Mouse (Mus musculus): ENCODE data around the gene Pgf.

Pgf gene

DNA sequence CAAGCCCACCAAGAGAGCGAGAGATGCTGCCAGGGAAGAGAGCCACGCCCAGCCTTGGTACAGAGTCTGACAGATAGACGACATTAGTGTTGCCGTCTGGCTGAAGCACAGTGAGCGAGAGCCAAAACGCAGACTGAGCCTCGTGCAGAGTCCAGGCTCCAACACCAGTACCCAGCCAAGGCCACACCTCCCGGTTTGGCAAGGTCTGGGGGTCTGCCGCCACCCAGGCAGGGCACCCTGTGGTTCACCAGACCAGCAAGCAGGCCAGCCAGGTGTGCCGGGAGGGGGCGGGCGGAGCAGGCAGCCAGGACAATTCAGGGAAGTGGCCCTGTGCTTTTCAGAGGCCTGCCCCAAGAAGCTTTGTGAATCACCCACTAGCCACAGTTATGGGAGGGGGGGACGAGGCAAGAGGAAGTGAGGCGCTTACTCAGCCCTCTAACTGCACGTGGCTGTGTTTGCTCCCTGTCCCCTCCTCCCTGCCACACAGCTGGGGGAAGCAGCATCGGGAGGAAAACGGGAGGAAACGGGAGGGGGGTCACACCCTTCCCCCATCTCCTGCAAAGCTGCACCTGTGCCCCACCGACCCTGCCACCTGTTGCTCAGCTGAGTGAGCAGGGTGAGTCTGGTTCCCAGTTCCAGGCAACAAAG lies 15.0 kb upstream of the Pgf start:
- ATAC-seq (ENCODE audit: low TSS enrichment) = no peak

DNA sequence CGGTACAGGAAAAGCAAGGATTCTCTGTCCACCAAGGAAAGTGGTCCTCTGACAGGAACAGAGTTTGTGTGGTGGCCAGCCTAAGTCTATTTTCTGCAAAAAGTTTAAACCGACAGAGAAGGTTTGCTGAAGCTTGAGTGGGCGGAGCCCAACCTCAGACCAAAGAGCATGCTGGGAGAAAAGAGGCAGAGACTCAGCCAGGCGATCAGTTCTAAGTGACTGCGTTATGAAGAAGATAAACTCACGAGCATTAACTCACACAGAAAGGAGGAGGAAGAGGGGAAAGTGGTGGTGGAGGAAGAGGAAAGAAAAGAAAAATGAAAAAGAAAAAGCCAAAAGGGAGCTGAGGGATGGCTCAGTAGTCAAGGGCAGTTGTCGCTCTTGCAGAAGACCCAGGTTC lies 12.7 kb upstream of the Pgf start:
- ATAC-seq (ENCODE audit: low TSS enrichment) = no peak

DNA sequence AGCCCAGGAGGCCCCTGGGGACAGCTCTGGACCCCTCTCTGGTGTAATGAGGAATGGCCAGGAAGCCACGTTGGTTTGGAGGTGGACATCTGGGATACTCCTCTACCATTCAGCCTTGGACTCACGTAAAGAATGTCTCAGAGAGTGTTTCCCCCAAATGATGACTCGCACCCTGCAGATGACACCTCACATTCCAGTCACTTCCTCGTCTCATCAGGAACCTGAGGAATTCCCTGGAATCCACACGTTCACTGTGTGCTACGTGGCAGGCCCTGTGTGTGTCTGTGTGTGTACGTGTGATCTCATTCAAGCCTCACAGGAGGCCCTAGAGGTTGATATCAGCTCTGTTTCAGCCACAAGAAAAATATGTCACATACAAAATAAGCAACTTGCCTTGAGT lies 8.8 kb upstream of the Pgf start:
- ATAC-seq (ENCODE audit: low TSS enrichment) = no peak

DNA sequence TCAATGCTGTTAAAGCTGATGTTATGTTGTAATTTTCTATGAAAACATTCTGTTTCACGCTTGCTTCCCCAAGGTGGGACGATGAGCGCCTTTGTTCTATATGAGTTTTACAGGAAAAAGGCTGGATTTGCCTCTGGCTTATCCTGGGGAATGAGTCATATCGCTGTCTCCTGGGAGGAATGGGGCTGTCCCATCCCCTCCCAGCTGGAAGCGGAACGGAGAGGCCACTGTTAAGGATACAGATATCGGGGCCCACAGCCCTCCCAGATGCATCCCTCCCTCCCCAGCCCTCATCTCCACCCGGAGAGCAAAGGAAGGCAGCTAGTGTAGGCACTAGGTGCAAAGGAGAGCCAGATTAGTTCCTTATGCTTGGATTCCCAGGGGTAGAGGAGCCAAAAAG lies 8.2 kb upstream of the Pgf start:
- ATAC-seq (ENCODE audit: low TSS enrichment) = no peak

DNA sequence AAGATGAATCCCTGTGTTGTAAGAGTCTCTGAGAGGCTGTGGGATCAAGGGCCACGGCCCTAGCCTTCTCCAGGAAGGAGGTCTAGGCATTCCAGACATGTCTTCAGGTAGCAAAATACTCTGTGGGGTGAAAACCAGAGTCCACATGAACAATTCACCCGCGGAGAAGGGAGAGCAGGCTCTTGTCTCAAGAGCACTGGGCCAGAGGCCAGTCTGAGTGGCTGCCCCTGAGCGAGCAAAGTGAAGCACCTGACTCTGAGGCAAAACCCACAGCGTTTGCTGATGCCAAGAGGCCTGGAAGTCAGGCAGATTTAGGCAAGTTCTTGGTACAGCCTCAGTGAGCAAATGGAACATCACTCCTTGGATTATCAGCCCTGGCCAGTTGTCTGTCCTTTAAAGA lies 6.5 kb upstream of the Pgf start:
- no peak for ATAC-seq (ENCODE audit: low TSS enrichment)

DNA sequence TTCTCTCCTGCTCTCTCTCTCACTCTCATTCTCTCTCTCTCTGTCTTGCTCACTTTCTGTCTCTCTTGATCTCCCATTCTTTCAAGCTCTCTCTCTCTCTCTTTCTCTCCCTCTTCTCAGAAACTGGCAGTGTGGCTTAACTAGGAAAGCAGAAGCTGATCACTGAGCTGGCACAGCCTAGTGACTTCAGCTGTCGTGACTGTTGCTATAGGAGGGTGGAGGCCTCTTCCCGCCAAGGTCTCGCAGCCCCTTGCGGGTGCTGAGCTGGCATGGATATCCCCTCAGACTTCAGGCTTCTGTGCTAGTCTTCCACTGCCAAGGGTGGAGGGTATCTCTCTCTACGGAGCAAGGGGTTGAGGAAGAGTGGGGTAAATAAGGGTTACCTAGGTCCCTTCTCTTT lies 5.3 kb upstream of the Pgf start:
- no peak for ATAC-seq (ENCODE audit: low TSS enrichment)

DNA sequence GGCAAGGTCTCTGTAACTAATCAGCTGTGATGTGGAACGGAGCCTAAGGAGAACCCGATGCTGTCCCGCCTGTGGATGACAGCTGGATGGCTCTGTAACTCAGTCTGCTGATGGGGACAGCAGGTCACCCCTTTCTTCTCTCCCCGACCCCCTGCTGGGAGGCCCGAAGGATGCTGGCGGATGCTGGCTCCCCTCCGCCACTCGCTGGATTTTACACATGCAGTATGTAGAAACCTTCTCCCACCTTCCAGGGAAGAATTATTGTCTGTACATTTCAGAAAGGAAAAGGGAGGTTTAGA lies 4.7 kb upstream of the Pgf start:
- no peak for ATAC-seq (ENCODE audit: low TSS enrichment)

DNA sequence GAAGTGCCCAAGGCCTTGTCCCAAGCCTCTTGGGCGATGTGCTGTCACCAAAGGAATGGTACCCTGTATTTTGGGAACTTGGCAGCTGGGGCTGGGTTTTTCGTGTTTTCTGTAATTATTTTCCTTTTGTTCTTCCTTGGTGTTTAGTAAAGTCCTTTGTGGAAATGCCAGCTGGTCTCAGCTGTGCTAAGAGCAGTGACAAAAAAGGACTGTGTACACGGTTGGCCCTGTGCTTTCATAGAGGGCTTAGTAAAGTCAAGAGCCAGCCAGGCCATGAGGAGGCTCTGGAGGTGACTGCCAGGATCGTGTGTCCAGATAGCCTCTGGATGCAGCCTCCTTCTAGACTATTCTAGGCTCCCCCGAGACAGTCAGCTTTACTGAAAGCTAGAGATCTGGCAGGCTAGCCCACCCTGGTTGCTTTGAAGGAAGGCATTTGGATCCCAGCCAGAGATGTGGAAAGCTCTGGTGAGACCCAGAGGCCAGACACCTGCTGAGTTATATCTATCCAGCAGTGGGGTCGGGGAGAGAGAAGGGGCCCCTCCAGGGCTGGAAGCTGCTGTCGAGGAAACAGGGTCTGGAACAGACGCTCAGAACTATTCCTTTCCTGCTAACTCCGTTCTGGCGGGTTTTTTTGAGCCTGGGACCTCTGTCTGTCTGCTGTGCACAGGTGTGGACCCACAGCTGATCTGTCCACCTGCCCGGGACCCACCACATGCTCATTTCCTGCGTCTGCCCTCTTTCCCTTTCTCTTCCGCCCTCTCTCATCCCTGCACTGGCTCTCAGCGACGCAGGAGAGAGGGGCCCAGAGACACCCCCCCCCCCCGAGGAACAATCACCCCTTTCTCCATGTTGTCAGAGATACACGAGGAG lies 4.1 kb upstream of the Pgf start:
- no peak for ATAC-seq (ENCODE audit: low TSS enrichment)

DNA sequence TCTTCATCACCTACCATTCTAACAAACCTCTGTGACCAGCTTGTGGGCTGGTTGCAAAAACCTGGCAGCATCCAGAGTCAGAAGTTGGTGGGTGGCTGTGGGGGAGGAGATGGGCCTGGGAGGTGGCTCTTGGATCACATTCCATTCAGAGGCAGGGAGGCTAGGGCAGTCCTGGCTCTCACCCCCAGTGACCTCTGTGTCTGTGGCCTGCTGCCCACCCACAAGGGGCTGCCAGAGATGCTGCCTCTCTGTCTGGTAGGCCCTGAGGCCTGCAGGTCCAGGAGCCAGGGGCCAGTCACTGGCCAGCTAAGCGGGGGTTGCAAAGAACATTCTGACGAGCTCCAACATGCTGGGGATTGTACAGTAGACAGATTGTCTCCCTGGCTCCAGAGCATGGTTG lies 704 bp upstream of the Pgf start:
- no peak for ATAC-seq (ENCODE audit: low TSS enrichment)

DNA sequence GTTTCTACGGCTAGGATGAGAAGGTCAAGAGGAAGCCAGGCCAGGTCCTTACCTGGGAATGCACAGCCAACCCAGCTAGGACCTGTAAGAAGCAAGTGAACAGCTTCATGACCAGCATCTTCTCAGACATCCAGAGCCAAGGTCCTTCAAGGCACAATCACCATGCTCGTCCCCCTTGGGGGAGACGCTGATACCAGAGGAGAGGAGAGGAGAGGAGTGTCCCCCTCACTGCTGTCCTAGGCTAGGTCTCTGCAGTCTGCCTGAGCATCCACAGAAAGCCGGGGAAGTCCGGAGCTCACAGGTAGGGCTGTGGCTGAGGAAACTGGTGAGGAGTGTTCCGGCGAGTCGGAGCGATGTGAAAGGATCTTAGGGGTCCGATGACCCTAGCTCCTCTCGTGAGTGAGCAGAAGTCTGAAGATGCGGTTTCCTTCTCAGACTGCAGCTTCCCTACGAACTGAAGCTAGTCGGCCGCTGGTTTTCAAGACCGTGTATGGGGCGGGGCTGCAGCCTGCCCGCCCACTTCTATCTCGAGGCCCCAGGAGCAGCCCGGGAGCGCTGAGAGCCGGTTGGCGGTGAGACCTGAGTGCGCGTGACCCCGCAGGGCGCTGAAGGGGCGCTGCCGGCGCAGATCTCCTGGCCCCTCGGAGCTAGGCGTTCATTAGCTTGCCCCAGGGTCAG lies 605 bp downstream of the Pgf start:
- ATAC-seq (ENCODE audit: low TSS enrichment) = peak; percentile 67; the same call in 1 of the 2 replicates

DNA sequence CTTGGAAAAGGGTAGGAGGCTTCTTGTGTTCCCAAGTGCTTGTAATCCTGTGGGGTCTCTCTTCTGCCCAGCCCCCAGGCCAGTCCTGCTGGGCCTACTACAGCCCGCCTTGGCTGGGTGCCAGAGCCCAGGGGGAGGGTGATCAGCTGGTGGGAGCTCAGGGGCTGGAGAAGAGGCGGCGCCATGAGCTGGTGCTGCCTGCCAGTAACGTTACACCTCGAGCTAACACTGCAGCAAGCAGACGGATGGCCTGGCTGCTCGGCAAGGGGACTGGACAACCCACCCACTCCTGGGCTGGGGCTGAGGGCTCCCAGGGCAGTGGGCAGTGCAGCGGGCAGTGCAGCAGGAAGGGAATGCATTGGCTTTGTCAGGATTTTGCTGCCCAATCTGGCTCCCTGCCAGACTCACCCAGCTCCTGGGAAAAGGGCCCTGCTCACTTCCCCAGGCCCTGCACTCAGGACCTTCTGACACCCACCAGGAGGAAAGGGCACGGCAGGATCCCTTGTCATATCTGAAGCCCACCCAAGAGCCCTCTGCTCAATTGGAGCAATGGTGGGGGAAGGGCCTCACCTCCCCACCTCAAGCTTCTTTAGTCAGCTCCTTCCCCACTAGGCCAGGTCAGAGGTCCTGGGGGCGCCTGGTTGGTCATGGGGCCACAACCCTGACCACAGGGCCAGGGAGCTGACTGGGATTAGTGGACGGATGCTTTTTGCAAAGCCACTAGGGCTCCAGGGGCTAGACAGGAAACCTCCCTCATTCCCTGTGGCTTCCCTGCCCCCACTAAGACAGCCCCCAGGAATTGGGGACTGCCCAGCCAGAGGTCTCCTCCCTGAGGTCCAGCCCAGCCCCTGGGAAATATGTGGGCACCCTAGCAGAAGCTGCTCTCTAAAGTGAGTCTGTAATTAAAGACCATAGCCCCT lies 1.4 kb downstream of the Pgf start:
- no peak for ATAC-seq (ENCODE audit: low TSS enrichment)

DNA sequence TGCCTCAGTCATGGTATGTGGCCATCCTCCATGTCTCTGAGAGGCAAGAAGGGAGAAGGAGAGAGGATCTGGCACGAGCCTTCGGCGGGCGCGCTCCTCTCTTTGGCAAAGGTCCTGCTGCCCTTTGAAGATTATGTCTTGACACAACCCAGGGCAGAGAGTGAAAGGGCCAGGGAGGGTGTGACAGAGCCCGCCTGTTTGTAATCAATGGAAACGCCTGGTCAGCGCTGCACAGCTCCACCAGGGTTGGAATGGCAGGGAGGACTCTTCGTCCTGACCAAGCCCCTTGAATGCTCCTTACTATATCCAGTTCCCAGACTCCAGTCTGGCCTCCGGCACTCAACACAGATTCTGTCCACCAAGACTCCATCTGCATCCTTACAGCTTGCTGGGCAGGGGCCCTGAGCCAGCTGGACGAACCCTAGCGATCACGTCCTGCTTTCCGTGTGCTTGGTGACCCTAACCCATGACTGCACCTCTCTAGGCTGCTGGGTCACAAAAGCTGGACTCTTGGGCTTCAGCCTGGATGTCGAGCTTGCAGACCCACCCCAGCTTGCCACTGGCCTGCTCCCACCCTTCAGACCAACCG lies 2.4 kb downstream of the Pgf start:
- ATAC-seq (ENCODE audit: low TSS enrichment) = no peak

DNA sequence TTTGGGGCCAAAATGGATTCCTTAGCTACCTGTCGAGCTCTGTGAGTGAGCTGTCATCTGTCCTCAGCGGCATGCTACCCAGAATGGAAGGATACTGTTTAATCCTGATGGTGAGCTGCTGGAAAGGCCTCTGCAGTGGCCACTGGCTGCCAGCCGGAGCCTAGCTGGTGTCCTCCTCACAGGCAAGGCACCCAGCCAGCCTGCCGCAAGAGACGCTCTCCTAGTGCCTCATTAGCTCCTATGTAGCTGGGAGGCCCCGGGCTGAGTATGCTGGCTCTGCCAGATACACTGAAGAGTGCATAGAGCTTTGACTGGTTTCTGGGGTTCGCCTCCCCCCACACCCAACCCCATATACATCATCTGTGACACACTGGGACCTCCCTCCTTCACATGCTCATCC lies 3.6 kb downstream of the Pgf start:
- no peak for ATAC-seq (ENCODE audit: low TSS enrichment)

DNA sequence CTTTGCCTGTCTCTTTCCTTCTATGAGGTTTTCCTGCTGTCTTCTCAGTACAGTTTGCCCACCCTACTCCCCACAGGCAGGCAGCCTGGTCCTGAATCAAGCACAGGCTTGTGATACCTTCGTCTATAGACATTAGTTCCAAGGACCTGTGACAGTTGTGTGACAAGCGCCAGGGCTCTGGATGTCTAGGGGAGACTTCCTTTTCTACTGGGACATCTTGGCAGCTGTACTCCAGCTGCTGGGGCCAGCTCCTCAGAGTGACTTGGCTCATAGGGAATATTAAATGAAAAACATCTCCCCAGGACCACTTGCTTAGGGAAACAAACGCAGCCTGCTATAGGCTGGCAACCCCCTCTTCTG lies 6.7 kb downstream of the Pgf start:
- ATAC-seq (ENCODE audit: low TSS enrichment) = no peak

DNA sequence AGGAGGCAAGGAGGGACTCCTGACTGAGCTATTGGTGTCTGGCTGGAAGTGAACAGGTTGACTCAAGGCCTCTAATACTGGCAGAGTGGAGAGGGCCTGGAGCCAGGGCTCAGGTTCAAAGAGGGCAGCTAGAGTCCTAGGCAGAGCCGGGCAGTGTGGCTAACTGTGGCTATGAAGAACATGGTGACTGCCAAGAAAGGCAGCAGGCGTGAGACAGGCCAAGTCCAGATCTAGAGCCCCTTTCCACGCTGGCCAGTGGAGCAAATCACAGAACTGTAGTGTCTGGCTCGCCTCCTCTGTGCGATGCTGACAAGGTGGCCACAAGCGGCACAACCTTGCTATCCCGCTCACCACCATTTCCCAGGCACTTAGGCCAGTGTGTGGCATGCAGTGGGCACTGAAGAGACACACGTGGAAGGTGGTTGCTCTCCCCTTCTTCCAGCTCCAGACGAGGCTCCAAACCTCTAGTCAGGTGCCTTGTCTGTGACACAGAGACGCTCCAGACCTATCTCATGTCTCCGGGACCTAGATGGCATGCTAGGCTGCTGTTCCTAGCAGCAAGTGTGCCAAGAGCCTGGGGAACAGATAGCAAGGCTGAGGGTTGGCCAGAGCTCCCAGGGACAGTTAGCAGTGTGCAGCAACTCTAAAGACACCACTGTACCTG lies 7.2 kb downstream of the Pgf start:
- ATAC-seq (ENCODE audit: low TSS enrichment) = 0 out of 2 replicates have a peak, but pooled peaks have one; percentile 24

DNA sequence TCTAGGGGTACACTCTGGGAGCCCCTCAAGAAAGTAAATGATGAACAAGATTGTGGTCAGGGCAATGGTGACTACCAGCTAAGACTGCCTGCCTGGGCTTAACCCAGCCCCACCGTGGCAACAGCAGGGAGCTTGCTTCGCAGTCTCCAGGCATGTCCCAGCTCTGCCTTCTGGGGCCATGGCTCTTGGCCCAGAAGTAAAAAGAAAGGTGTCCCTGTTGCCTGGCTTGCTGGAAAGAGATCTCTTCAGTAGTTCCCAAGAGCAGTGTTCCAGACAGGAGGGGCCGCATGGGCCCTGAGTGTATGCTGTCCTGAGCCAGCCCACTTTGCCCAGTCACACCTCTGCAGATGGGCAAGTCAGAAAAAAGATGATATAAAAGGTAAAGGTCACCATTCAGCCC lies 7.7 kb downstream of the Pgf start:
- ATAC-seq (ENCODE audit: low TSS enrichment) = 0 out of 2 replicates have a peak, but pooled peaks have one; percentile 9

DNA sequence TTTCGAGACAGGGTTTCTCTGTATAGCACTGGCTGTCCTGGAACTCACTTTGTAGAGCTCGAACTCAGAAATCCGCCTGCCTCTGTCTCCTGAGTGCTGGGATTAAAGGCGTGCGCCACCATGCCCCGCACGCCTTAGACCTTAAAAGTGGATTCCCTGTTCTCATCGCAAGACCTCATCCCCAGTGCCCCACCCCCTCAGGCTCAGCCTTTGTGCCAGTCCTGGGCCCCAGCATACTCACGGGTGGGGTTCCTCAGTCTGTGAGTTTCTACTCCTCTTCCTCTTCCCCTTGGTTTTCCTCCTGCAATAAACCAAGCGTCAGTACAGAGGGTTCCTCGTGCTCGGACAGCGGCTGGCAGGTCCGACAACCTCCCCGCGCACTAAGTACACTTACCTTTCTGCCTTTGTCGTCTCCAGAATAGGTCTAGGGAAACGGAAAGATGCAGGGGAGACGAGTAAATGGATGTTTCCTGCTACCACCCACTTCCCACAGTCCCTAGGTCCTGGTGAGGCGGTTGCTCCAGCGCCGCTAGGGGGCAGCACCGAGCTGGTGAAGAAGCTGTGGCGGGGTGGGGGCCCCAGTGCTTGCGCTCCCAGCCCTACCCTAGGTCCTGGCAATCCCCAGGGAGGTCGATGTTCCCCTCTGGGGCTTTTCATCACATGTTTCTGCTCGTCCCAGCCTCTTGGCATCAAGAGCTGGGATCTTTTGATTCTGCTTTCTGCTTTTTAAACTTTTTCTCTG lies 8.3 kb downstream of the Pgf start:
- ATAC-seq (ENCODE audit: low TSS enrichment) = peak; percentile 93

DNA sequence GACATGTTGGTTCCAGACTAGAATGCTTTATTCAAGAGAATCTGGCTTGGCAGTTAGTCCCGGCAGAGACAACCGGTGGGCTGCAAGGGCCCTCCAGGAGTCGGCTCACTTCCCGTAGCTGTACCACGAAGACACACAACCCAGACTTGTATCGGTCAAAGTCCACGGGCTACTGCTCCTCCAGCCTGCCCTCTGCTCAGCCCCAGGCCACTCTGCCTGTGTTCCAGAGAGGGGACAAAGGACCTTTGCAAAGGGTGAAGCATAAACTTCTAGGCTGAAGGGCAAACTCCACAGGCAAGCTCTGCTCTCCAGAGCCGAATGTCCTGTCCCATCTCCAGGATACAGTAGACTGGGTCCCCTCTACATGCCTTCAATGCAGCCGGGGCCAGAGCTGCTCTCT lies 11.0 kb downstream of the Pgf start:
- ATAC-seq (ENCODE audit: low TSS enrichment) = no peak

DNA sequence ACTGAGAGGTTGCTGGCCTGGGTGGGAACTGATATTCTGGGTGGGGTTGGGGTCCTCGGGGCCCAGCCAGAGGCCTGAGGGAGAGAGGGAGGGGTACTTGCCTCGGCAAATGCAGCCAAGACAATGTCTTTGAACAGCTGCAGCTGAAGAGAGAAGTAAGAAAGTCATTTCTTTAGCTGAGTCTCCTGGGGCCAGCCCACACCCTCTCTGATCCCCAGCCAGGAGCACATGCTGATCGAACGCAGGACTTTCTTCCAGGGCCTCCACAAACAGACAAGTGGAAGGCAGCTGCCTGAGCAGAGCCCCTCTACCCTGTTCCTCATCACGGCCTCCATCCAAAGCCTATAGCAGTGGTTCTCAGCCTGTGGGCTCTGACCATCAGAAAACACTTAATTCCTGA lies 12.6 kb downstream of the Pgf start:
- no peak for ATAC-seq (ENCODE audit: low TSS enrichment)

DNA sequence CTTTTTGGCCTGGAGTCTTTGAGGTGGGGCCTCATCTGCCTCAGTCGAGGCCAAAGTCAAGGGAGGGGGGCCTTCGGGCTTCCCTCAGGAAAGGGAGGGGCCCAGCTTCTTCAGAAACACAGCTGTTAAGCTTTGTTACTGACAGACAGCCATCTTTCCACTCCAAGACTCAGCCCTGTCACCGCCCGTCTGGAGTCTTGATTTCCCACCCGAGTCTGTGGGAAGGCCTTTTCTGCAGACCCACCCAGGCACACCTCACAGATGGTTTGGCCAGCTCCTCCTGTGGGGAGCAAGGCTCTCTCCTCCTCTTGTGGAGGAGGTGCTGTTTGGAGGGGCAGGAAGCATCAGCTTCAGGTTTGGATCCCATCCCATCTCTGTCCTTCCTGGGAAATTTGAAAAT lies 18.0 kb downstream of the Pgf start:
- ATAC-seq (ENCODE audit: low TSS enrichment) = no peak

Data from frontal cortex, adult (tissue).